Mouse (Mus musculus) hindbrain, embryonic 11.5 days (tissue): ENCODE data around the gene Nipsnap3a. TPM values are rescaled to one million over a fixed set of nuclear protein-coding genes. Genes with fewer than 3 reads are reported as not detected.

Experiments
- ATAC-seq: fragments of 200-750 bp; cut with Nextera tagmentation; 2 replicates; pipeline ENCODE4 v1.8.0; 2017; ENCODE audit warnings: mild to moderate bottlenecking, moderate TSS enrichment, moderate library complexity; ENCODE audit not compliant: low FRiP score
- DNase-seq: peaks from one replicate; pipeline ENCODE4 v3.0.0-alpha.2; 2015; ENCODE audit warnings: low spot score
- H3K27ac ChIP-seq: fragments of 300-500 bp; sonication (generic); 2 replicates; pipeline ENCODE4 v1.5.1; 2014; ENCODE audit warnings: mild to moderate bottlenecking, low read depth, low read length
- H3K27me3 ChIP-seq: fragments of 300-500 bp; sonication (generic); 2 replicates; pipeline ENCODE4 v1.6.1; 2014; ENCODE audit warnings: mild to moderate bottlenecking, low read length, moderate library complexity, mixed read lengths; ENCODE audit not compliant: control insufficient read depth, insufficient read depth
- H3K36me3 ChIP-seq: fragments of 300-500 bp; sonication (generic); 2 replicates; pipeline ENCODE4 v1.6.1; 2014; ENCODE audit warnings: mild to moderate bottlenecking, low read length, moderate library complexity, mixed read lengths; ENCODE audit not compliant: control insufficient read depth, insufficient read depth
- H3K4me1 ChIP-seq: fragments of 300-500 bp; sonication (generic); replicated peaks from 2 replicates; pipeline ENCODE4 v1.6.1; 2014; ENCODE audit warnings: low read length, mixed read lengths; ENCODE audit not compliant: control insufficient read depth, insufficient read depth
- H3K4me2 ChIP-seq: fragments of 300-500 bp; sonication (generic); replicated peaks from 2 replicates; pipeline ENCODE4 v1.6.1; 2014; ENCODE audit warnings: mild to moderate bottlenecking, low read depth, low read length
- H3K4me3 ChIP-seq: fragments of 300-500 bp; sonication (generic); 2 replicates; pipeline ENCODE4 v1.5.1; 2014; ENCODE audit warnings: low read depth, low read length
- H3K9ac ChIP-seq: fragments of 300-500 bp; sonication (generic); 2 replicates; pipeline ENCODE4 v1.6.1; 2014; ENCODE audit warnings: low read depth, low read length
- H3K9me3 ChIP-seq: fragments of 300-500 bp; sonication (generic); 2 replicates; pipeline ENCODE4 v1.6.1; 2016; ENCODE audit warnings: low read length; ENCODE audit not compliant: control insufficient read depth
- WGBS: fragments of 180-500 bp; shearing (Covaris S2); extraction: QIAGEN DNeasy Blood & Tissue Kit; methylation state at CpG from one replicate; pipeline ENCODE4 v1.1.7; 2014; 5-methylcytosine and 5-hydroxymethylcytosine counted together
- polyA plus RNA-seq: library from polyadenylated mRNA; unstranded; fragments of >200 nt; fragmentation: Nextera tagmentation; extraction: Ambion mirVana; gene quantifications from 2 replicates; pipeline ENCODE4 v1.2.1, GENCODE M21; 2014

Nipsnap3a gene
- not detected in 2 replicates for polyA plus RNA-seq

DNA sequence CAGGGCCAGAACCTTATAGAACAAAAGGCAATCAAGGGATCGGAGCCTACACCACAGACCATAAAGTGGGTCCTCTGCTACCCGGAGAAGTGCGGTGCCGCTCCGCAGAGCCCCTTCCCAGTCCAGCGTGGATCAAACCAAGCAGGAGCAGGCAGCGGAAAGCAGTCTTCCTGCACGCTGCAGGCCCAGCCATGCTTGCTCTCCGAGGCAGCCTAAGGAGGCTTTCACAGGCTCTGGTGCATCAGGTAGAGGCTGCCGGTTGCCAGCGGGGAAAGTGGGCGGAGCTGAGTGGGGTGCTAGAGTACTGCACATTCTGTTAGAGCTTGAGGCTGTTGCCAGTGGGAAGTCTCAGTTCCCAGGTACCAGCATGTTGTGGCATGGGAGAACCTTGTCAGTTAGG is at the start of gene Nipsnap3a:
TSS of gene Nipsnap3a (plus strand) at position 25 of the 400 bp plus-strand sequence.
- DNase-seq (peak; percentile 18), ATAC-seq (peak; percentile 33)
- Histone ChIP-seq H3K27me3 (no peaks in the 10 kb centered on the region), H3K4me2 (peak within 1 kb of the TSS; percentile 17), H3K9me3 (no peaks in the 10 kb centered on the region), H3K4me3 (no peak within 1 kb of the TSS), H3K4me1 (no peaks in the 10 kb centered on the region), H3K36me3 (no peaks in the 10 kb centered on the region), H3K9ac (no peak within 1 kb of the TSS; the same call in 1 of the 2 replicates), H3K27ac (no peak within 1 kb of the TSS)
- 34% methylated on average over 12 of the region's 12 CpGs for WGBS

DNA sequence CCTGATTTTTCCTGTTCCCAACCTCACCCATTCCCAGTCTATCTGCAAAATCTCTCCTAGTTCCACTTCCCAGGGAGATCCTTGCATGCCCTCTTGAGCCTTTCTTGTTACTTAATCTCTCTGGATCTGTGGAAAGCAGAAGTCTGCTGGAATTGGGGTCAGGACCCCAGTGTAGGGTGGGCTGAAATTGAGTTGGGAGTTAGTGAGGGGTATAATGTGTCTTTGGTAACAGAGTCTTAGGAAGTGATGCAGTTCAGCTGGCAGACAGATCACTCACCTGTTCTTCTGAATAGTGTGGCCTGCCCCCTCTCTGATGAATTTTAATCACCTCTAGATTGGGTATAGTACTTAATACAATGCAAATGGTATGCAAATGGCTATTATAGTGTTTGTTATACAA is 42.4 kb upstream of the Nipsnap3a start:
- H3K4me1 ChIP-seq: no peaks in the 10 kb centered on the region
- no peak overlapping the region for H3K27ac ChIP-seq
- no peak overlapping the region for H3K4me3 ChIP-seq
- H3K27me3 ChIP-seq: no peaks in the 10 kb centered on the region
- no peak overlapping the region for H3K9ac ChIP-seq
- no peak for ATAC-seq
- H3K36me3 ChIP-seq: no peaks in the 10 kb centered on the region
- no peak overlapping the region for H3K4me2 ChIP-seq
- DNase-seq: no peak
- no peaks in the 10 kb centered on the region for H3K9me3 ChIP-seq

DNA sequence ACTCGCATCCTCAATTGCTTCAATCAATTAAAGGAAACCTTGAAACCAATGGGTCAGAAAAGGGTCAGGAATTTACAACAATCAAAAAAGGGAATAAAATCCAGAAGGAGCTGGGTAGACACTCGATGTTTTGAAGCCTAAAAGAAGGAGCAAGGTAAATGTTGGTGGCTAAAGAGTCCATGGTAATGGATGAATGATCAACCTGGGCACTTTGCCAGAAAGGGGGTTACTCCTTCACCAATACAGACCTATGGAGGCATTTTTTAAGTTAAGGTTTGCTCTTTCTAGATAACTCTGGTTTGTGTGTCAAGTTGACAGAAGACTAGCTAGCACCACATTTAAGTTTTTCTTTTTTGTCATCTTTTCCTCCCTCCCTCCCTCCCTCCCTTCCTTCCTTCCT is 40.1 kb upstream of the Nipsnap3a start:
- H3K36me3 ChIP-seq: no peaks in the 10 kb centered on the region
- H3K4me2 ChIP-seq: no peak overlapping the region
- WGBS: 78% methylated on average over 2 of the region's 2 CpGs
- H3K9me3 ChIP-seq: no peaks in the 10 kb centered on the region
- no peak overlapping the region for H3K27ac ChIP-seq
- H3K27me3 ChIP-seq: no peaks in the 10 kb centered on the region
- DNase-seq (no peak), ATAC-seq (no peak)
- H3K9ac ChIP-seq: no peak overlapping the region
- no peaks in the 10 kb centered on the region for H3K4me1 ChIP-seq
- no peak overlapping the region for H3K4me3 ChIP-seq

DNA sequence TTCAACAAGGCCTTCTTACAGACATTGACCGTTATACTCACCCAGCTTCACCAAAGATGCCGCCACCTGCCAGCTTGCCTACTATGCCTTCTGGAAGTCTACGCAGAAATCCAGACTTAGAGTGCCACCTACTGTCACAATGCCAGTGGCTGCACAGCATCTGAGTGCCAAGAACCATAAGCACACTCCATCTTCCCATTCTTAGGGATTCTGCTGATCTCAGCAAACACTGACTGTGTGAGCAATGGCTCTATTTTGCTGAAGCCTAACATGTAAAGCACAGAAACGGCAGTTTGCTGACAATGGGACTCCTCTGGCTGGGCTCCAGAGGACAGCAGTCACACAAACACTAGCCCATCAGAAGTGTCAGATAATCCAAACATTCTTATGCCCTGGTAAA is 30.4 kb upstream of the Nipsnap3a start:
- Histone ChIP-seq H3K9me3 (no peaks in the 10 kb centered on the region), H3K36me3 (no peaks in the 10 kb centered on the region), H3K4me1 (no peaks in the 10 kb centered on the region), H3K27ac (no peak overlapping the region), H3K27me3 (no peaks in the 10 kb centered on the region), H3K4me2 (no peak overlapping the region), H3K4me3 (no peak overlapping the region), H3K9ac (no peak overlapping the region)
- peak; percentile 36 for DNase-seq
- 40% methylated on average over 4 of the region's 4 CpGs for WGBS
- ATAC-seq: no peak

DNA sequence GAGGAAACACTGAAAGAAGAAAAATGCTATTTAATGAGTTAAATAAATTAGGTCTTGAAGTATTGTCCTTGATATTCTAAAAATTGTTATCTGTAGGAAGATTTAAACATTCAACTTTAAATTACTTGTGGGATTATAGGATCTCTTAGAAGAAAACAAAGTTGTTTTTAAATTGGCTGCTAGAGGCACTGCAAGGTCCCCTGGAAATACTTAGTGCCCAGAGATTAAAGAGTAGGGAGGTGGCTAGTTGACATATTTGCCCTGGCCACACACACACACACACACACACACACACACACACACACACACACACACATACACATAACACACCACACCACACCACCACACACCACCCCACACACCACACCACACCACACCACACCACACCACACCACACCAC is 24.8 kb upstream of the Nipsnap3a start, which contains the start of gene Olfr270:
TSS of gene Olfr270 (plus strand) at position 301 of the 400 bp plus-strand sequence.
- H3K4me1 ChIP-seq: no peaks in the 10 kb centered on the region
- DNase-seq: no peak
- no peak for ATAC-seq

DNA sequence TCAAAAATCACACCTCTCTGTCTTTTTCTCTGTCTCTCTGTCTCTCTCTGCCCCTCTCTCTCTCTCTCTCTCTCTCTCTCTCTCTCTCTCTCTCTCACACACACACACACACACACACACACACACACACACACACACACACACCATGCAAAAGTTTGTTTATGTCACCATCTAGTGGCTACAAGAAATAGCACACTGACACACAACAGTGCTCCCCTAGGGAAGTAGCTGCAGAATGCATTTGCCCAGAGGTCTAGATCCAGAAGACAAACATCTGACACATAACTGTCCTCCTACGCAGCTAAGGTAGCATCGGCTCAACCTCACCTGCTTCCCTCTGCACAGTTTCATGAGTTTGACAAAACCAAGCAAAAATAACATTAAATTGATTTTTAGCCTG is 3.9 kb upstream of the Nipsnap3a start:
- 70% methylated on average over 2 of the region's 2 CpGs for WGBS
- no peaks in the 10 kb centered on the region for H3K27me3 ChIP-seq
- H3K4me3 ChIP-seq: no peak overlapping the region
- DNase-seq (peak; percentile 13), ATAC-seq (no peak)
- H3K4me2 ChIP-seq: no peak overlapping the region
- H3K9me3 ChIP-seq: no peaks in the 10 kb centered on the region
- H3K27ac ChIP-seq: no peak overlapping the region
- no peaks in the 10 kb centered on the region for H3K36me3 ChIP-seq
- no peak overlapping the region for H3K9ac ChIP-seq
- H3K4me1 ChIP-seq: no peaks in the 10 kb centered on the region

More for the DNA sequence above, 24.8 kb upstream of the Nipsnap3a start, which contains the start of gene Olfr270:
- Histone ChIP-seq H3K36me3 (no peaks in the 10 kb centered on the region), H3K4me2 (no peak within 1 kb of the TSS), H3K4me3 (no peak within 1 kb of the TSS), H3K27ac (no peak within 1 kb of the TSS), H3K9ac (no peak within 1 kb of the TSS), H3K9me3 (no peaks in the 10 kb centered on the region), H3K27me3 (no peaks in the 10 kb centered on the region)

DNA sequence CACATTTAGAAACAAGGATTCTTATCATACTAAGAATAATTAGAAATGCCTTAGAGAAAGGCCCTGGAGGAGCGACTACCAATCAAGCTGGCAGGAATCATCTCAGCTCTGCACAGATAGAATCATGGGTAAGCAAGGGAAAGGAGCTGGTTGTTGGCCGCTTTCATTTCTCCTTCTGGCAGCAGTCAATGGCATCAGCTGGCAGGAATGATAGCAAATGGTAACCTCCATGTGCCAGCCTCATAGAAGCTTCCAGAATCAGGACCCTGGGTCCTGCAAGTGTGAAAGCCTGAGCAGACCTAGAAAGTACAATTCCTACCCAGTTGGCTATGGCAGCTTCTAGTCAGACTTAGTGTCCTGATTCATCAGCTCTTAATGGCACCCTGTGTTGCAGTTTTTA is 2.8 kb upstream of the Nipsnap3a start:
- Histone ChIP-seq H3K4me1 (no peaks in the 10 kb centered on the region), H3K9ac (no peak overlapping the region), H3K9me3 (no peaks in the 10 kb centered on the region), H3K4me2 (no peak overlapping the region), H3K27me3 (no peaks in the 10 kb centered on the region), H3K4me3 (no peak overlapping the region), H3K36me3 (no peaks in the 10 kb centered on the region), H3K27ac (no peak overlapping the region)
- ATAC-seq: no peak
- DNase-seq: no peak
- WGBS: 86% methylated on average over 2 of the region's 2 CpGs

DNA sequence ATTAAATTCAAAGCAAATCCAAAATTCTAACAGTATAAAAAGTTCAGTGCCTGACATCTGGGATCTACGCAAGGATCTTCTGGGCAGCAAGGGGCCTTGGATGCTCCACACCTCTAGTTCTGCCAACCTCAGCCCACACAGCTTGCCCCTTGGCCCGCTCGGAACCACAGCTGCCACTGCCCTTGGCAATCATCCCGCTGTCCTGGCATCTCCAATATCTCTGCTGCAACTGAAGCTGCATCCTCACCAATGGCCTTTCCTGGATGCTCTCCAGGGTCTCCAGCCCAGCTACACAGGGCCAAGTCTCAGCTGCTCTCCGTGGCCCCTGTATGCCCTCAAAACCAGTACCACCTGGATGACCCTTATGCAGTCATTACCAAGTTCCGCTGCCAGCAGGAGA is 10.4 kb downstream of the Nipsnap3a start:
- Histone ChIP-seq H3K4me2 (no peak overlapping the region), H3K9ac (no peak overlapping the region), H3K4me1 (no peaks in the 10 kb centered on the region), H3K36me3 (no peaks in the 10 kb centered on the region), H3K9me3 (no peaks in the 10 kb centered on the region), H3K27ac (no peak overlapping the region), H3K4me3 (no peak overlapping the region), H3K27me3 (no peaks in the 10 kb centered on the region)
- ATAC-seq (no peak), DNase-seq (no peak)
- WGBS: 96% methylated on average over 6 of the region's 6 CpGs

DNA sequence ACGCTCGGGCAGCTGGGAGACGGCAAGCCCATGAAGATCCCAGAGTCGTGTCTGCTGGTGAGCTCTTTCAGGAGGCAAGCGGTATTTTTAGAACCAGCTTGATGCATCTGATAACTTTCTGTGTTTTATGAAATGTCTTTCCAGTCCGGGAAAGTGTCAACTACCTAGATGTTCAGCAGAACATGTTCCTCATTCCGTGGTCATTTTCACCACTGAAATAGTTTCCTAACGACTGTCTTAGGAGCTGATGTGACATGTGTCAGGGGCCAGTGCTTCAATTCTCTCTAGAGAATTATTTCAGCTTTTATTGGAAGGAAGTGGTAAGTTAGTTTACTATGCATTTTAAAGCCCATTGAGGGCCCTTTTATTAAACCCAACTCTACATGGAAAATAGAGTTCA is 11.1 kb downstream of the Nipsnap3a start:
- H3K9ac ChIP-seq: no peak overlapping the region
- no peaks in the 10 kb centered on the region for H3K4me1 ChIP-seq
- no peak overlapping the region for H3K4me3 ChIP-seq
- H3K27me3 ChIP-seq: no peaks in the 10 kb centered on the region
- no peaks in the 10 kb centered on the region for H3K36me3 ChIP-seq
- DNase-seq: no peak
- ATAC-seq: no peak
- no peak overlapping the region for H3K27ac ChIP-seq
- 85% methylated on average over 8 of the region's 8 CpGs for WGBS
- H3K4me2 ChIP-seq: no peak overlapping the region
- H3K9me3 ChIP-seq: no peaks in the 10 kb centered on the region
